Mouse (Mus musculus) thymus, postnatal 36 days (tissue): ENCODE results near the gene Tex2.
"Not testable (repeated sequence)": the region's sequence is repeated elsewhere in the genome, so short reads cannot be mapped to it uniquely, and the experiment has no call there.

ENCODE experiments used
- DNase-seq, 2 experiments: peaks; one replicate each; pipeline ENCODE4 v3.0.0; 2022; ENCODE audit warnings: mixed read lengths in 2 of 2

Gene Tex2

GRCm38 (mm10) chr11:106618768-106619167 lies 5.5 kb upstream of the Tex2 start:
- not testable (repeated sequence) for DNase-seq

GRCm38 (mm10) chr11:106617821-106618580 lies 4.8 kb upstream of the Tex2 start:
- DNase-seq, result no peak

GRCm38 (mm10) chr11:106615561-106615960 lies 2.3 kb upstream of the Tex2 start:
- DNase-seq, result no peak

- no peak for DNase-seq
Observed at GRCm38 (mm10) chr11:106614339-106614645, 1.1 kb upstream of the Tex2 start.

GRCm38 (mm10) chr11:106613638-106614338 lies 565 bp upstream of the Tex2 start:
- peak; percentile 18 for DNase-seq

- DNase-seq, result peak; percentile 39 to 52
Observed at GRCm38 (mm10) chr11:106612209-106612960, 838 bp downstream of the Tex2 start.

GRCm38 (mm10) chr11:106609731-106610130 lies 3.5 kb downstream of the Tex2 start:
- DNase-seq, result no peak

GRCm38 (mm10) chr11:106607316-106607715 lies 5.9 kb downstream of the Tex2 start:
- no peak for DNase-seq

GRCm38 (mm10) chr11:106606042-106606441 lies 7.2 kb downstream of the Tex2 start:
- no peak for DNase-seq

GRCm38 (mm10) chr11:106603230-106603629 lies 10.0 kb downstream of the Tex2 start:
- no peak for DNase-seq

GRCm38 (mm10) chr11:106600124-106600523 lies 13.1 kb downstream of the Tex2 start:
- DNase-seq, result no peak

GRCm38 (mm10) chr11:106599345-106599744 lies 13.9 kb downstream of the Tex2 start:
- no peak for DNase-seq

GRCm38 (mm10) chr11:106598339-106598738 lies 14.9 kb downstream of the Tex2 start:
- peak; percentile 17 to 27 for DNase-seq

GRCm38 (mm10) chr11:106597737-106598330 lies 15.4 kb downstream of the Tex2 start:
- no peak for DNase-seq

GRCm38 (mm10) chr11:106591183-106591582 lies 22.0 kb downstream of the Tex2 start:
- DNase-seq, result no peak

- DNase-seq, result no peak
Observed at GRCm38 (mm10) chr11:106590143-106590542, 23.1 kb downstream of the Tex2 start.

GRCm38 (mm10) chr11:106588781-106589180 lies 24.4 kb downstream of the Tex2 start:
- DNase-seq, result no peak

- no peak for DNase-seq
Observed at GRCm38 (mm10) chr11:106587786-106588519, 25.3 kb downstream of the Tex2 start.

- no peak for DNase-seq
Observed at GRCm38 (mm10) chr11:106583801-106584200, 29.4 kb downstream of the Tex2 start.

GRCm38 (mm10) chr11:106581357-106581756 lies 31.9 kb downstream of the Tex2 start:
- DNase-seq, result no peak

GRCm38 (mm10) chr11:106580468-106580867 lies 32.8 kb downstream of the Tex2 start:
- no peak for DNase-seq

GRCm38 (mm10) chr11:106579957-106580356 lies 33.3 kb downstream of the Tex2 start:
- no peak for DNase-seq

- no peak for DNase-seq
Observed at GRCm38 (mm10) chr11:106579146-106579545, 34.1 kb downstream of the Tex2 start.
